Mouse (Mus musculus) activated CD4-positive, CD25-positive, alpha-beta regulatory T cell, adult 4 months (primary cell): ENCODE measurements around the gene Olfr924. TPM values are rescaled to one million over a fixed set of nuclear protein-coding genes. Genes with fewer than 3 reads are reported as not detected.
"Not testable (repeated sequence)": the region's sequence is repeated elsewhere in the genome, so short reads cannot be mapped to it uniquely, and the experiment has no call there.

Source experiments
- ATAC-seq: one replicate; pipeline ENCODE4 v1.8.0; 2017
- polyA plus RNA-seq, 2 experiments: library from polyadenylated mRNA; unstranded; fragments of 100-300 nt; shearing (Covaris generic); gene quantifications; one replicate each; pipeline ENCODE4 v1.2.1; 2017

Gene Olfr924
- polyA plus RNA-seq = not detected

GRCm38 (mm10) chr9:38844149-38844548, at the start of gene Olfr924:
Gene Olfr924 (plus strand): TSS chr9:38844449.
- ATAC-seq = no peak

GRCm38 (mm10) chr9:38805696-38806095, 38.6 kb upstream of the Olfr924 start:
- ATAC-seq = no peak

DNA sequence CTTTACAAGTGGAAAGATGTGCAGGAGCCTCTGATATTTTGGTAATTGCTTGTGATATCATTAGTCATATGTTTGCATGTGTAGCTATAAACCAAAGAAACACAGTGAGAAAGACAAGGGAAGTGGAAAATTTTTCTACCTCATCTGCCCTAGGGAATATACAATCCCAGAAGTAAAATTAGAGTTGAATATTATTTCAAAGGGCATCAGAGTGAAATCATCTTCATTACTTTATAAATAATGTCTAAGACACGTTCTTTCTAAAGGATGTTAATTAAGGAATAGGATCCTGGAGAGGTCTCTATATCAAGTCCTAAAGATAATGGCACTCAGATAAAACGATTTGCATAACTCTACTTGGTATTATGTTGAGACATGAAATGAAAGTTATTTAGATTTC, 29.9 kb upstream of the Olfr924 start, which contains the start of gene Olfr922:
Olfr922 (plus strand) TSS at position 301 of the 400 bp plus-strand sequence.
- no peak for ATAC-seq

DNA sequence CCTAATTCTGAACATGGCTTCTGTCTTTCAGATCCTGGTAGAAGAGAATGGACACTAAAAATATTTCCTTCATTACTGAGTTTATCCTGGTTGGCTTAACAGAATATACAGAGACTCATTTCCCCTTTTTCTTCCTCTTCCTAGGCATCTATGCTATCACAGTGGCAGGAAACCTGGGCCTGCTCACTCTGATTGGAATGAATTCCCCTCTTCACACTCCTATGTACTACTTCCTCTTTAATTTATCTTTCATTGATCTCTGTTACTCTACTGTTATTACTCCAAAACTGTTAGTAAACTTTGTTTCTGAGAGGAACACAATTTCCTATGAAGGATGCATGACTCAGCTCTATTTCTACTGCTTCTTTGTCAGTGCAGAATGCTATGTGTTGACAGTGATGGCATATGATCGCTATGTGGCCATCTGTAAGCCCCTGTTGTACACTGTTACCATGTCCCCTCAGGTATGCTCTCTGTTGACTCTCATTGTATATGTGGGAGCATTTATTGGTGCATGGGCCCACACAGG, 28.7 kb upstream of the Olfr924 start:
- ATAC-seq = no peak

- no peak for ATAC-seq
Observed at GRCm38 (mm10) chr9:38826245-38826644, 18.0 kb upstream of the Olfr924 start, which contains the start of gene Olfr923. Gene Olfr923 (plus strand): TSS chr9:38826545.

DNA sequence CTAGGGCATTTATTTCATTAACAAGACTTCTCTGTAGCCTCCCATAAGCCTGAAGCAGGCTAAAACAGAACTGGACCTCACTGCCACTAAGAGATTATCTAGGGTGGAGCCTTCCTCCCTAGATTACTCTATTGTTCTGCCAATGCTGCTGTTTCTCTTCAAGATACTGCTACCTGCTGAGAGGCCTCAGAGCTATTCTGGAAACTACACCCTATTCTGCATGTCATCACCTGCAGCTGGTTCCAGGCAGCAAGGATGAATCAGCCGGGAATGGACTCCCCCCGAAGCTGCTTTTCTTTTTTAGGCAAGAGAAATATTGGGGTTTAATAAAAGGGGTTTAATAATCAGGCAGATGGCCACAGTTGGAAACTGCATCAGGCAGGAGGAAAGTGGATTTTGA, 11.2 kb upstream of the Olfr924 start:
- no peak for ATAC-seq

GRCm38 (mm10) chr9:38854760-38855159, 10.5 kb downstream of the Olfr924 start, which contains the start of gene Olfr26:
Gene Olfr26 (plus strand): TSS chr9:38855060.
- ATAC-seq = no peak

- not testable (repeated sequence) for ATAC-seq
Observed at GRCm38 (mm10) chr9:38874880-38875279, 30.6 kb downstream of the Olfr924 start.

DNA sequence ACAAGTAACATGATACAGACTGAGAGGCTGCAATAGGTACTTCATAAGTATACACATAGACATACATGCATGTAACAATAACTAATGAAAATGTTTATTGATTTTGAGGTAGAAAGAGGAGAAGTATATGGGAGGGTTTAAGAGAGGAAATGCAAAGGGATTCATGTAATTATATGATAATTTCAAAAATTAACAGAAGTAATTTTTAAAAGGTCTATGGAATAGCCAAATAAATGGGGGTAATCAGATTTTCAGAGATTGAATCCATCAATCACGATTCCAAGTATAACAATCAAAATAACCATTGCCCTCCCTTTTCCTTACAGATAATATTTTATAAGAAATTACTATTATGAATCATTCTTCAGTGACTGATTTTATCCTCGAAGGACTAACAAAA, 32.6 kb downstream of the Olfr924 start, which contains the start of gene Olfr926:
Olfr926 (plus strand) TSS at position 301 of the 400 bp plus-strand sequence.
- ATAC-seq = no peak

Other genes with a start within 250 kb of the Olfr924 start
- not detected for gene Olfr914, start 239.3 kb upstream of the Olfr924 start, polyA plus RNA-seq
- not detected for gene Olfr916, start 184.6 kb upstream of the Olfr924 start, polyA plus RNA-seq
- gene Olfr917, start 178.6 kb upstream of the Olfr924 start, polyA plus RNA-seq = not detected
- gene Olfr918, start 169.8 kb upstream of the Olfr924 start, polyA plus RNA-seq = under 1 TPM in 1 of 2 experiments, not detected in 1; 0.09 TPM
- not detected for gene Olfr919, start 140.8 kb upstream of the Olfr924 start, polyA plus RNA-seq
- gene Vwa5a, start 126.2 kb upstream of the Olfr924 start, polyA plus RNA-seq = 10 to 100 TPM; 23.4 to 23.8 TPM
- under 1 TPM; 0.08 to 0.62 TPM for gene Olfr920, start 92.2 kb upstream of the Olfr924 start, polyA plus RNA-seq
- gene Olfr921, start 71.4 kb upstream of the Olfr924 start, polyA plus RNA-seq = not detected
- not detected for gene Olfr922, start 29.8 kb upstream of the Olfr924 start, polyA plus RNA-seq
- not detected for gene Olfr923, start 17.9 kb upstream of the Olfr924 start, polyA plus RNA-seq
- not detected for gene Olfr26, start 10.6 kb downstream of the Olfr924 start, polyA plus RNA-seq
- not detected for gene Olfr926, start 32.7 kb downstream of the Olfr924 start, polyA plus RNA-seq
- gene Olfr930, start 85.4 kb downstream of the Olfr924 start, polyA plus RNA-seq = not detected
- not detected for gene Olfr933, start 127.9 kb downstream of the Olfr924 start, polyA plus RNA-seq
- not detected for gene Olfr934, start 143.9 kb downstream of the Olfr924 start, polyA plus RNA-seq
- gene Olfr935, start 155.2 kb downstream of the Olfr924 start, polyA plus RNA-seq = not detected
- not detected for gene Olfr146, start 178.9 kb downstream of the Olfr924 start, polyA plus RNA-seq
- gene Olfr937, start 220.5 kb downstream of the Olfr924 start, polyA plus RNA-seq = not detected
- not detected for gene Olfr938, start 234.4 kb downstream of the Olfr924 start, polyA plus RNA-seq